Mouse (Mus musculus) embryonic facial prominence, embryonic 15.5 days (tissue): ENCODE results near the gene Ssr2. TPM values are rescaled to one million over a fixed set of nuclear protein-coding genes. Genes with fewer than 3 reads are reported as not detected.

Experiments
- microRNA counts: library from miRNA; unstranded; fragments of <30 nt; microRNA quantifications from one replicate; lab custom pipeline; 2016
- microRNA-seq: library from miRNA; unstranded; fragments of <30 nt; microRNA quantifications from one replicate; pipeline ENCODE4, GENCODE M21; 2016; ENCODE audit warnings: borderline number of aligned reads
- polyA plus RNA-seq: library from polyadenylated mRNA; unstranded; fragments of >200 nt; fragmentation: Nextera tagmentation; extraction: Ambion mirVana; gene quantifications from 2 replicates; pipeline ENCODE4 v1.2.1, GENCODE M21; 2015

Gene Ssr2
- polyA plus RNA-seq, 1 experiment from 2014 or later = 339 TPM

MicroRNAs within 50 kb of the gene (microRNA counts, 519-probe panel; counts per million panel counts)
- not detected for microRNA mmu-miR-1905 (lab: Ali Mortazavi, UCI)

Small RNA genes within 50 kb of the gene (microRNA-seq; reads per million reads assigned to microRNA genes)
- gene Mir1905 = not detected

Other genes starting within 250 kb of the Ssr2 start
- gene Tmem79, start 239.7 kb upstream of the Ssr2 start, polyA plus RNA-seq = 26.0 and 27.1 TPM in 2 replicates
- 41.8 and 48.6 TPM in 2 replicates for gene Smg5, start 239.6 kb upstream of the Ssr2 start, polyA plus RNA-seq
- 8.3 and 10.1 TPM in 2 replicates for gene Paqr6, start 211.3 kb upstream of the Ssr2 start, polyA plus RNA-seq
- 19.8 and 20.4 TPM in 2 replicates for gene Bglap3, start 203.1 kb upstream of the Ssr2 start, polyA plus RNA-seq
- gene Bglap2, start 197.2 kb upstream of the Ssr2 start, polyA plus RNA-seq = 13.8 and 15.5 TPM in 2 replicates
- 18.4 and 35.5 TPM in 2 replicates for gene Bglap, start 191.4 kb upstream of the Ssr2 start, polyA plus RNA-seq
- gene Pmf1, start 165.5 kb upstream of the Ssr2 start, polyA plus RNA-seq = 96.0 and 108 TPM in 2 replicates
- 16.3 and 17.9 TPM in 2 replicates for gene Slc25a44, start 150.7 kb upstream of the Ssr2 start, polyA plus RNA-seq
- gene Sema4a, start 114.7 kb upstream of the Ssr2 start, polyA plus RNA-seq = 18.5 and 21.9 TPM in 2 replicates
- 625 and 678 TPM in 2 replicates for gene Lmna, start 65.9 kb upstream of the Ssr2 start, polyA plus RNA-seq
- gene Mex3a, start 43.5 kb upstream of the Ssr2 start, polyA plus RNA-seq = 22.5 and 22.8 TPM in 2 replicates
- 96.3 and 107 TPM in 2 replicates for gene Rab25, start 27.6 kb upstream of the Ssr2 start, polyA plus RNA-seq
- 183 and 199 TPM in 2 replicates for gene Lamtor2, start 22.8 kb upstream of the Ssr2 start, polyA plus RNA-seq
- gene Ubqln4, start 22.1 kb upstream of the Ssr2 start, polyA plus RNA-seq = 44.4 and 47.6 TPM in 2 replicates
- gene Arhgef2, start 30.1 kb downstream of the Ssr2 start, polyA plus RNA-seq = 96.6 and 97.9 TPM in 2 replicates
- gene Rxfp4, start 77.3 kb downstream of the Ssr2 start, polyA plus RNA-seq = not detected in 2 replicates
- 78.6 and 91.4 TPM in 2 replicates for gene Khdc4, start 109.9 kb downstream of the Ssr2 start, polyA plus RNA-seq
- 68.3 and 71.6 TPM in 2 replicates for gene Rit1, start 141.0 kb downstream of the Ssr2 start, polyA plus RNA-seq
- gene Syt11, start 199.3 kb downstream of the Ssr2 start, polyA plus RNA-seq = 19.0 and 23.3 TPM in 2 replicates